Mouse (Mus musculus): ENCODE results near the gene Emp2. TPM values are rescaled to one million over a fixed set of nuclear protein-coding genes. Genes with fewer than 3 reads are reported as not detected.

Emp2 gene
- total RNA-seq, 2 experiments from 2014 or later: 14.4 to 16.4 TPM

DNA sequence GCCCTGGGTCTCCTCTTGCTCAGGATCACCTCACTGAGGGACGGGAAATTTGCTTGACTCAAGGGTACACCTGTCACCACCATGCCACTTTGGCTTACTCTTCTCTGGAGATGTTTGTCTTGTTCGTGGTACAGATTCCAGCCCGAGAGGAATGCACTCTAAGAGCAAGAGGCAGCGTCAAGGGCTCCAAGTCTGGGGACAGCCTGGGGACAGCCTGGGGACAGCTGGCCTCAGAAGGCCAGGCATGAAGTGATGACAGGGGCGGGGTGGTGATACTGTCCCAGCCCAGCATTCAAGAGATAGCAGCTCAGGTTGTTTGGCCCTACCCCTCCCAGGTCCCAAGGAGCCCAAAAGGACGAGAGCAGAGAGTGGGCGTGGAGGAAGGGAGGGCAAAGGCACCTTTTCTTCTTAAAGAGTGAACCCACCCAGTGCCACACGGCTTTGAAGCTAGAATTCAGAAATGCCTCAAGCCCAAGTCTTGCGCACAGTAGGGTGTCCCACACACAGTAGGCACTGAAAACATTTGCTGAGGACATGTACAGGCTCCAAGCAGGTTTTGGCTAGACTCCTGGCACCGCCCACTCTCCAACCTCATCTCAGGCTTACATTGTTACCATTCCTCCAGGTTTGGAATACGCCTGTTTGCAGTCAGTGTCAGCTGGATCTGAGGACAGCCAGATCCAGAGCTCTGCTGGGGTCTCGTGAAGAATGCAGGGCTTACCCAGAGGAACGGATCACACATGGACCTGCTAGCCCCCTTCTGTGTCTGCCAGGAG is 23.8 kb upstream of the Emp2 start:
- no peak for TF ChIP-seq CTCF (conservative IDR thresholded peaks at IDR 0.05)
- DNase-seq (ENCODE audit: low spot score in 2 of 2): peak; percentile 15 to 24
- Histone ChIP-seq H3K27ac (peak overlapping the region; percentile 94), H3K4me3 (no peak overlapping the region)

- DNase-seq (ENCODE audit: low spot score in 2 of 2): peak; percentile 36 to 39
- TF ChIP-seq CTCF (conservative IDR thresholded peaks at IDR 0.05): no peak
- H3K4me3 ChIP-seq: no peak overlapping the region
- peak overlapping the region; percentile 94 for H3K27ac ChIP-seq
Observed at GRCm38 (mm10) chr16:10336454-10337421, 23.0 kb upstream of the Emp2 start.

DNA sequence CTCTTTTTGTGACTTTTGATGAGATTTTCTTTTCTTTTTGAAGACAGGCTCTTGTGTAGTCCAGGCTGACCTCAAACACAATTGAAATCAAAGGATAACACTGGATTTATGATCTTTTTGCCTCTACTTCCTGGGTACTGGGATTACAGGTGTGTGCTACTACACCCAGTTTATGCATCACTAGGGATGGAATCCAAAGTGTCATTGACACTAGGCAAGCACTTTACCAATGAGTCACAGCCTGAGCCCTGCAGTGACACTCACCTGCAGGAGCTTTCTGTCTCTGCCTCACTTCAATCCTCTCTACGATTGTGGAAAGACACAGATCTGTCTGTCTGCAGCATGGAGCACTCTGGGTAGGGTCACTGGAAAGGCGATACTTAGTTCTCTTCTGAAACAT is 22.2 kb upstream of the Emp2 start:
- no peak overlapping the region for H3K4me3 ChIP-seq
- TF ChIP-seq CTCF (conservative IDR thresholded peaks at IDR 0.05): no peak
- peak overlapping the region; percentile 0 for H3K27ac ChIP-seq
- DNase-seq (ENCODE audit: low spot score in 2 of 2): no peak

DNA sequence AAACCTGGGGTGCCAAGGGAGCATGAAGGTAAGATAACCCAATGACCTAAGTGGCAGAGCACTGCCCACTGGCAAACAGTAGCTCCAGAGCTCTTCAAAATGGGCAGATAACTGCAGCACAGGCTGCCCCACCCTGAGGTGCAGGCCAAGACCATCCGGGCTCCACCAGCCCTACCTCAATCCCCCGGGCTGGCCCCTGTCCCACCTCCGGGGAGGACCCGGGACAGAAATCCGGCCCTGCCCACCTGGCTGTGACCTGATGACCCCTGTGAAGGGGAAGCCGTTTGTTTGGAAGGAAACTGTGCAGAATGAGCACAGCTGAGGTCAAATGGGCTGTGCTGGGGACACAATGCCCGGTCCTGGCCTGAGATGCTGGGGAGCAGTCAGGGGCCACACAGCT is 19.0 kb upstream of the Emp2 start:
- DNase-seq (ENCODE audit: low spot score in 2 of 2): no peak
- H3K4me3 ChIP-seq: no peak overlapping the region
- no peak for TF ChIP-seq CTCF (conservative IDR thresholded peaks at IDR 0.05)
- no peak overlapping the region for H3K27ac ChIP-seq

GRCm38 (mm10) chr16:10330586-10331495 is 17.1 kb upstream of the Emp2 start:
- TF ChIP-seq CTCF (conservative IDR thresholded peaks at IDR 0.05): no peak
- Histone ChIP-seq H3K27ac (no peak overlapping the region), H3K4me3 (no peak overlapping the region)
- no peak for DNase-seq (ENCODE audit: low spot score in 2 of 2)

GRCm38 (mm10) chr16:10327563-10328333 is 14.0 kb upstream of the Emp2 start:
- H3K4me3 ChIP-seq: no peak overlapping the region
- no peak for DNase-seq (ENCODE audit: low spot score in 2 of 2)
- TF ChIP-seq CTCF (conservative IDR thresholded peaks at IDR 0.05): no peak
- no peak overlapping the region for H3K27ac ChIP-seq

- H3K27ac ChIP-seq: no peak overlapping the region
- TF ChIP-seq CTCF (conservative IDR thresholded peaks at IDR 0.05): no peak
Observed at GRCm38 (mm10) chr16:10319914-10320569, 6.3 kb upstream of the Emp2 start.

GRCm38 (mm10) chr16:10317197-10317544 is 3.4 kb upstream of the Emp2 start:
- Histone ChIP-seq H3K27ac (no peak overlapping the region), H3K4me3 (no peak overlapping the region)
- TF ChIP-seq CTCF (conservative IDR thresholded peaks at IDR 0.05): no peak
- no peak for DNase-seq (ENCODE audit: low spot score in 2 of 2)

More at GRCm38 (mm10) chr16:10319914-10320569, 6.3 kb upstream of the Emp2 start:
- no peak for DNase-seq (ENCODE audit: low spot score in 2 of 2)
- H3K4me3 ChIP-seq: no peak overlapping the region

DNA sequence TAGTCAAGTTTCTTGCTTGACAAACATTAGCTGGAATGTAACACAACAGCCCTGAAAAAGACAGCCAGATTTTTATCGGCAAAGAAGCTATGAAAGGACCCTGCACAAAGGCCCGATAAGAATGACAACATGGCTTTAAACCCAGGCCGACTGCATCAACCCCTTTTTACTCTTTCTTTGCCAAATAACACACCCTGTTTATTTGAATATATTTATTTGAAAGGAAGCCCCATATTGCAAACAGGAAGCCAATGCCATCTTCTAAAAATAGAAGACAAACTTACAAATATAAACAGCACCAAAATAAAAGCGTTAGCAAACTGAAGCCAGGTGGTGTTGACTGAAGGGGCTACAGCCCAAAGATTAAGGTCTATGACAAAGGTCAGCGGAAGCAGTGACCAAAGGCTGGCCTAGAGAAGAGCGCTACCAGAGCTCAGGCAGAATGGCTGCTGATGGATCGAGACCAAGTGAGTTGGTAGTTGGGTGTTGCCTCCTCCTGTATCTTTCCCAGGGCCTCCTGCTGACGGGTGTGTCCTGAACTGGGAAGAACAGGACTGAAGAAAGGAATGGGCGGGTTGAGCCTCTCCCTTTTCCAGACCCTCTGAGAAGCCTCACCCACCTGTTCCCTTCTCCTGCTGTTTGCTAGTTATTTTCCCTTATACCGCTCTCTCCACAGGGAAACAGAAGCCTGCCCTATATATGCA is 2.9 kb upstream of the Emp2 start:
- Histone ChIP-seq H3K27ac (no peak overlapping the region), H3K4me3 (no peak overlapping the region)
- DNase-seq (ENCODE audit: low spot score in 2 of 2): no peak
- TF ChIP-seq CTCF (conservative IDR thresholded peaks at IDR 0.05): no peak

- Histone ChIP-seq H3K27ac (peak overlapping the region; percentile 68), H3K4me3 (peak overlapping the region; percentile 68)
- DNase-seq (ENCODE audit: low spot score in 2 of 2): peak in 1 of 2 experiments; percentile 20
- peak; percentile 65 for TF ChIP-seq CTCF (conservative IDR thresholded peaks at IDR 0.05)
Observed at GRCm38 (mm10) chr16:10313226-10313625, 542 bp downstream of the Emp2 start.

DNA sequence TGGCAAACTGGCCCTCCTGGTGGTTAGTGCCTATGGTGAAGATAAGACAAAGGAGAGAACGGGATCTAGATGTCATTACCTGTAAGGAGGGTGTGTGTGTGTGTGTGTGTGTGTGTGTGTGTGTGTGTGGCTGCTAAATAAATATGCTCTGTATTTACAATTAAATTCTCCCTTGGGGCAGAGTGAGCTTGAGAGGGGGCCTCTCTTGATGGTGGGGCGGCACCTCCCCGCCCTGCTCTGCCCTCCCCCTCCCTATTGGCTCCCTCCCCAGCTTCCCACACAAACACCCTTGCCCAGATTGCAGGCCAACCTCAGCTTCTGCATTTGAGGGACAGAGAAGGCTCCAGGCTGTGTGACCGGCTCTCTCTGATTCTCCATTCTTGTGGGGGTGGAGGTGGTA is 1.8 kb downstream of the Emp2 start:
- TF ChIP-seq CTCF (conservative IDR thresholded peaks at IDR 0.05): no peak
- DNase-seq (ENCODE audit: low spot score in 2 of 2): no peak
- Histone ChIP-seq H3K4me3 (no peak overlapping the region), H3K27ac (no peak overlapping the region)

Measured in layer of hippocampus, adult 2 months (tissue).